Mouse (Mus musculus): ENCODE results near the gene Gm6583. TPM values are rescaled to one million over a fixed set of nuclear protein-coding genes. Genes with fewer than 3 reads are reported as not detected.

Gene Gm6583
- polyA plus RNA-seq (2014; fragmentation: Illumina TruSeq; extraction: RNeasy Lipid Tissue Mini Kit (QIAGEN cat#74804); ENCODE audit: low read depth, low replicate concordance) = not detected

GRCm38 (mm10) chr5:112355910-112356309 is at the start of gene Gm6583:
Gene Gm6583 (minus strand): TSS chr5:112356033.

GRCm38 (mm10) chr5:112394779-112395443 is 39.1 kb upstream of the Gm6583 start, which contains the start of gene Asphd2:
Gene Asphd2 (minus strand): TSS chr5:112394866.

GRCm38 (mm10) chr5:112342463-112343204 is 13.2 kb downstream of the Gm6583 start, which contains the start of the genes Srrd and Hps4:
Gene Srrd (minus strand): TSS chr5:112343040.
Gene Hps4 (plus strand): TSS chr5:112343083.

GRCm38 (mm10) chr5:112325546-112326445 is 30.0 kb downstream of the Gm6583 start, which contains the start of gene Tfip11:
Gene Tfip11 (plus strand): TSS chr5:112326358.

Other genes starting within 250 kb of the Gm6583 start
- 9.9 TPM for gene Cryba4, start 103.5 kb downstream of the Gm6583 start, polyA plus RNA-seq (2014; fragmentation: Illumina TruSeq; extraction: RNeasy Lipid Tissue Mini Kit (QIAGEN cat#74804); ENCODE audit: low read depth, low replicate concordance)
- gene Crybb1, start 100.2 kb downstream of the Gm6583 start, polyA plus RNA-seq (2014; fragmentation: Illumina TruSeq; extraction: RNeasy Lipid Tissue Mini Kit (QIAGEN cat#74804); ENCODE audit: low read depth, low replicate concordance) = 2.6 TPM
- gene Tpst2, start 79.3 kb downstream of the Gm6583 start, polyA plus RNA-seq (2014; fragmentation: Illumina TruSeq; extraction: RNeasy Lipid Tissue Mini Kit (QIAGEN cat#74804); ENCODE audit: low read depth, low replicate concordance) = 38.5 TPM
- 15.3 TPM for gene Tfip11, start 29.7 kb downstream of the Gm6583 start, polyA plus RNA-seq (2014; fragmentation: Illumina TruSeq; extraction: RNeasy Lipid Tissue Mini Kit (QIAGEN cat#74804); ENCODE audit: low read depth, low replicate concordance)
- gene Srrd, start 13.0 kb downstream of the Gm6583 start, polyA plus RNA-seq (2014; fragmentation: Illumina TruSeq; extraction: RNeasy Lipid Tissue Mini Kit (QIAGEN cat#74804); ENCODE audit: low read depth, low replicate concordance) = 13.4 TPM
- 10.5 TPM for gene Hps4, start 12.9 kb downstream of the Gm6583 start, polyA plus RNA-seq (2014; fragmentation: Illumina TruSeq; extraction: RNeasy Lipid Tissue Mini Kit (QIAGEN cat#74804); ENCODE audit: low read depth, low replicate concordance)
- 0.52 TPM for gene Asphd2, start 38.8 kb upstream of the Gm6583 start, polyA plus RNA-seq (2014; fragmentation: Illumina TruSeq; extraction: RNeasy Lipid Tissue Mini Kit (QIAGEN cat#74804); ENCODE audit: low read depth, low replicate concordance)
- not detected for gene Gm6588, start 93.4 kb upstream of the Gm6583 start, polyA plus RNA-seq (2014; fragmentation: Illumina TruSeq; extraction: RNeasy Lipid Tissue Mini Kit (QIAGEN cat#74804); ENCODE audit: low read depth, low replicate concordance)
- 0.18 TPM for gene Sez6l, start 221.2 kb upstream of the Gm6583 start, polyA plus RNA-seq (2014; fragmentation: Illumina TruSeq; extraction: RNeasy Lipid Tissue Mini Kit (QIAGEN cat#74804); ENCODE audit: low read depth, low replicate concordance)